Mouse (Mus musculus) liver, postnatal 0 days (tissue): ENCODE measurements around the gene Fam204a. TPM values are rescaled to one million over a fixed set of nuclear protein-coding genes. Genes with fewer than 3 reads are reported as not detected.

Source experiments
- ATAC-seq: fragments of 200-750 bp; cut with Nextera tagmentation; 2 replicates; pipeline ENCODE4 v1.8.0; 2017; ENCODE audit warnings: mild to moderate bottlenecking, moderate library complexity
- DNase-seq: peaks from one replicate; pipeline ENCODE4 v3.0.0-alpha.2; 2016
- H3K27ac ChIP-seq: fragments of 300-500 bp; sonication (generic); 2 replicates; pipeline ENCODE4 v1.5.1; 2014; ENCODE audit warnings: antibody characterized with exemption, moderate library complexity, mild to moderate bottlenecking, low read depth
- H3K27me3 ChIP-seq: fragments of 300-500 bp; sonication (generic); 2 replicates; pipeline ENCODE4 v1.6.1; 2014; ENCODE audit warnings: low read length, control low read depth, mixed read lengths; ENCODE audit not compliant: insufficient read depth
- H3K36me3 ChIP-seq: fragments of 300-500 bp; sonication (generic); replicated peaks from 2 replicates; pipeline ENCODE4 v1.6.1; 2014; ENCODE audit warnings: mild to moderate bottlenecking, control low read depth, low read length, moderate library complexity, mixed read lengths; ENCODE audit not compliant: insufficient read depth
- H3K4me1 ChIP-seq: fragments of 300-500 bp; sonication (generic); 2 replicates; pipeline ENCODE4 v1.6.1; 2014; ENCODE audit warnings: antibody characterized with exemption, mild to moderate bottlenecking, control low read depth; ENCODE audit not compliant: insufficient read depth
- H3K4me2 ChIP-seq: fragments of 300-500 bp; sonication (generic); 2 replicates; pipeline ENCODE4 v1.6.1; 2014; ENCODE audit warnings: low read depth, mild to moderate bottlenecking, low read length, moderate library complexity, mixed read lengths
- H3K4me3 ChIP-seq: fragments of 300-500 bp; sonication (generic); 2 replicates; pipeline ENCODE4 v1.5.1; 2014; ENCODE audit warnings: low read depth, low read length
- H3K9ac ChIP-seq: fragments of 300-500 bp; sonication (generic); replicated peaks from 2 replicates; pipeline ENCODE4 v1.6.1; 2014; ENCODE audit warnings: mild to moderate bottlenecking, moderate library complexity
- H3K9me3 ChIP-seq: fragments of 300-500 bp; sonication (generic); 2 replicates; pipeline ENCODE4 v1.6.1; 2016; ENCODE audit warnings: mild to moderate bottlenecking, control low read depth, low read length, mixed read lengths
- CTCF ChIP-seq: sonication (generic); IDR thresholded peaks from 2 replicates; pipeline ENCODE4 v1.5.1; 2016; ENCODE audit warnings: antibody characterized with exemption, low read depth
- EP300 ChIP-seq: IDR thresholded peaks from 2 replicates; pipeline ENCODE4 v1.6.1; 2016; ENCODE audit warnings: antibody characterized with exemption, low read depth, mild to moderate bottlenecking
- WGBS: fragments of 180-500 bp; shearing (Covaris S2); extraction: QIAGEN DNeasy Blood & Tissue Kit; methylation state at CpG from one replicate; pipeline ENCODE4 v1.1.7; 2014; ENCODE audit not compliant: insufficient replicate concordance; 5-methylcytosine and 5-hydroxymethylcytosine counted together
- polyA plus RNA-seq: library from polyadenylated mRNA; unstranded; fragments of >200 nt; fragmentation: Nextera tagmentation; extraction: Ambion mirVana; gene quantifications from 2 replicates; pipeline ENCODE4 v1.2.1, GENCODE M21; 2015

Fam204a gene
- polyA plus RNA-seq, 1 experiment from 2014 or later = 17.8 TPM

DNA sequence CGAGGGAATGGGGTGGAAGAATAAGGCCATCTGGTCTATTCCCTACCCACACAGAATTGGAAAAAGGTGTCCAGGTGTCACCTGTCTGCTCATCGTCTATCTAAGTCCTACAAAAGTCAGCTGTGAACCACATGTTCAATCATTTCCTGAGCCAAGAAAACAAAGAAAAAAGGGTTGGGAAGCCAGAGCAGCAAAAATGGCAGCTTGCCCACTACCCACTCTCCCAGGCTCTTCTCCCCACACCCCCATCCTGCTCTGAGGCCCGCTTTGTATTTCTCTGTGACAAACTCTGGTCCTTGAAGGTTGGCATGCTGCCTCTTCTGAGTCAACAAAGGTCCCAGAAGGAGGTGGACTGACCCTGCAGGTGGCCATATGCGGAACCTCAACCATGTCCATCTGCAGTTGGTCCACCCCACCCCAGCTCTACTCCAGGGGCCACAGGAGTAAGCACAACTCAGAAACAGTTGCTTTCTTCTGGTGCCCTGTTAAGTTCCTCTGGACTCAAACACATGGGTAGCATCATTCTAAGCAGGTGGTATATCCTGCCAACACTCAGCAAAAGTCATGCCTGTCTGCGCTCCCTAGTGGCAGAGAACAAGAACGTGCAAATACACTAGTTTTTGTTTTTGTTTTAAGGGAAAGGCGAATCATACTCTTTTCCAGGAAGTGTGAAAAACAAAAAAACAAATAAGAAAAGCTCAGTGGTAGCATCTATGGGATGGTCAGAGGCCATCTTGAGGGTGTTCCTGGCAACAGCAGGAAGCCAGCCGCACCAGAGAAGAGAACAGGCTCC, 47.5 kb downstream of the Fam204a start:
- Histone ChIP-seq H3K27ac (no peak overlapping the region), H3K4me1 (no peaks in the 10 kb centered on the region), H3K4me3 (no peak overlapping the region), H3K27me3 (no peaks in the 10 kb centered on the region), H3K36me3 (no peaks in the 10 kb centered on the region), H3K4me2 (no peak overlapping the region), H3K9me3 (no peaks in the 10 kb centered on the region), H3K9ac (no peak overlapping the region)
- DNase-seq (no peak), ATAC-seq (no peak)
- TF ChIP-seq CTCF = no peak
- no peak for TF ChIP-seq EP300
- 70% methylated on average over 8 of the region's 8 CpGs for WGBS

- 0 out of 2 replicates have a peak, but pooled peaks cover 3% of the 10 kb centered on the region for H3K27me3 ChIP-seq
- WGBS = 42% methylated on average over 2 of the region's 2 CpGs
- ATAC-seq = no peak
- H3K36me3 ChIP-seq = no peaks in the 10 kb centered on the region
- no peak overlapping the region for H3K4me3 ChIP-seq
- TF ChIP-seq CTCF = no peak
- TF ChIP-seq EP300 = no peak
- H3K27ac ChIP-seq = no peak overlapping the region
- no peak overlapping the region for H3K9ac ChIP-seq
- H3K4me2 ChIP-seq = no peak overlapping the region
- H3K4me1 ChIP-seq = peaks cover 2% of the 10 kb centered on the region; the same call in 1 of the 2 replicates
- DNase-seq = no peak
- no peaks in the 10 kb centered on the region for H3K9me3 ChIP-seq
These were observed 61.1 kb downstream of the Fam204a start for GRCm38 (mm10) chr19:60165417-60165816.

GRCm38 (mm10) chr19:60160611-60161274, 65.8 kb downstream of the Fam204a start:
- WGBS = 11% methylated on average over 20 of the region's 20 CpGs
- Histone ChIP-seq H3K27me3 (0 out of 2 replicates have a peak, but pooled peaks cover 2% of the 10 kb centered on the region), H3K9me3 (no peaks in the 10 kb centered on the region), H3K9ac (no peak overlapping the region), H3K36me3 (no peaks in the 10 kb centered on the region), H3K4me1 (peaks cover 2% of the 10 kb centered on the region; the same call in 1 of the 2 replicates), H3K27ac (no peak overlapping the region), H3K4me2 (peak overlapping the region; percentile 47), H3K4me3 (peak overlapping the region; percentile 6)
- ATAC-seq (0 out of 2 replicates have a peak, but pooled peaks have one; percentile 21), DNase-seq (peak; percentile 77)
- TF ChIP-seq EP300 (no peak), CTCF (peak; percentile 94)

- Histone ChIP-seq H3K9me3 (no peaks in the 10 kb centered on the region), H3K4me1 (peaks cover 2% of the 10 kb centered on the region; the same call in 1 of the 2 replicates), H3K27ac (no peak overlapping the region), H3K9ac (no peak overlapping the region), H3K36me3 (no peaks in the 10 kb centered on the region), H3K27me3 (no peaks in the 10 kb centered on the region), H3K4me2 (no peak overlapping the region), H3K4me3 (no peak overlapping the region)
- no peak for ATAC-seq
- DNase-seq = no peak
- 47% methylated on average over 6 of the region's 6 CpGs for WGBS
- no peak for TF ChIP-seq CTCF
- no peak for TF ChIP-seq EP300
These were observed 66.7 kb downstream of the Fam204a start for GRCm38 (mm10) chr19:60159827-60160226.

DNA sequence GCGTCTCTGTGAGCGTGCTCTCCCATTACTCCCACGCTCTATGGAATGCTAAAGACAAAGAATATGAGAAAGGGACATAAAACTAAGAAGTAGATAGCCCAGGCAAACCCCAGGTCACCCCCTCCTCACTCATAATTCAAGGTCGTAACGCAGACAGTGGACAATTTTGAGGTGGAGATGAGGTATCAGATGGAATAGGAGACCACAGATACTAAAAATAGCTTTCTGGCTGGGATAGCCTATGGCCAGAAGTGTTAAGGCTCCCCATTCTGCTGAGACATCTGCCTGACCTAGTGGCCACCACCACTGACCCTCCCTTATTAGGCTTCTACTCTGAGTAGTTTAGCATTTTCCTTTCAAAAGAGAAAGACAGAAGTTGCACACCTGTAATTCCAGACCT, 71.2 kb downstream of the Fam204a start:
- H3K36me3 ChIP-seq = no peaks in the 10 kb centered on the region
- DNase-seq = no peak
- ATAC-seq = no peak
- H3K4me2 ChIP-seq = no peak overlapping the region
- WGBS = 82% methylated on average over 5 of the region's 5 CpGs
- no peak overlapping the region for H3K27ac ChIP-seq
- TF ChIP-seq CTCF (no peak), EP300 (no peak)
- no peak overlapping the region for H3K4me3 ChIP-seq
- H3K9me3 ChIP-seq = no peaks in the 10 kb centered on the region
- no peak overlapping the region for H3K9ac ChIP-seq
- H3K27me3 ChIP-seq = no peaks in the 10 kb centered on the region
- no peaks in the 10 kb centered on the region for H3K4me1 ChIP-seq

DNA sequence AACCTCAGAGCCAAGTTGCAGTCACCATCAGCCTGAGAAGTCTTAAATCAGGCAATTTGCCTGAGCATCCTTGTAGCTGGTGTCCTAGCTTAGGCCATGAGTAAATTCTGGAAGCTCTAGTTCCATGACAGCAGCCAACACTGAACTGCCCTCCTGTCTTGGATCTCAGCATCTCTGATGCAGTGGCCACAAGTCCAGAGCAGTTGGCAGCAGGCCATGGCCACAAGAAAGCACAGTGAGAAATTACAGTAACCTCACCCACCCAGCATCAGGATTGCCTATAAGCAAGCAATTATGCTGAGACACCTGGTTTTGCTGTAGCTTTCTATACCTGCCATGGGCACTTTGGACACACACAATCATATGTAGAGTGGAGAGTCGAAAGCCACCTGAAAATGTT, 73.4 kb downstream of the Fam204a start:
- H3K27ac ChIP-seq = no peak overlapping the region
- no peak overlapping the region for H3K4me3 ChIP-seq
- H3K4me1 ChIP-seq = no peaks in the 10 kb centered on the region
- H3K4me2 ChIP-seq = no peak overlapping the region
- 62% methylated on average over 1 of the region's 1 CpGs for WGBS
- H3K9me3 ChIP-seq = no peaks in the 10 kb centered on the region
- no peak for DNase-seq
- H3K9ac ChIP-seq = no peak overlapping the region
- no peaks in the 10 kb centered on the region for H3K36me3 ChIP-seq
- ATAC-seq = no peak
- TF ChIP-seq CTCF = no peak
- no peak for TF ChIP-seq EP300
- H3K27me3 ChIP-seq = no peaks in the 10 kb centered on the region
